Mouse (Mus musculus) bone marrow, adult 2 months (tissue): ENCODE results near the gene Ndufa4l2. TPM values are rescaled to one million over a fixed set of nuclear protein-coding genes. Genes with fewer than 3 reads are reported as not detected.

Experiments used
- H3K27ac ChIP-seq: fragments of 200-500 bp; 2 replicates; pipeline ENCODE4 v1.5.1; 2012; ENCODE audit warnings: low read depth, mild to moderate bottlenecking, control low read depth, inconsistent platforms, low read length; ENCODE audit not compliant: control insufficient read depth, poor library complexity, insufficient read depth
- H3K4me1 ChIP-seq: fragments of 200-500 bp; 2 replicates; pipeline ENCODE4 v1.6.1; 2011; ENCODE audit warnings: low read length; ENCODE audit not compliant: control insufficient read depth, insufficient read depth
- H3K4me3 ChIP-seq: fragments of 200-500 bp; replicated peaks from 2 replicates; pipeline ENCODE3; 2011; ENCODE audit warnings: mild to moderate bottlenecking, low read depth, low read length, control low read depth; ENCODE audit not compliant: control insufficient read depth
- CTCF ChIP-seq: fragments of 200-500 bp; IDR thresholded peaks from 2 replicates; pipeline ENCODE4 v1.5.1; 2011; ENCODE audit warnings: low read length, control low read depth; ENCODE audit not compliant: control insufficient read depth, insufficient read depth
- POLR2A ChIP-seq: fragments of 200-500 bp; IDR thresholded peaks from 2 replicates; pipeline ENCODE4 v1.6.1; 2011; ENCODE audit warnings: low read depth, mild to moderate bottlenecking, control low read depth, low read length, borderline replicate concordance; ENCODE audit not compliant: control insufficient read depth
- WGBS: fragments of 180-500 bp; shearing (Covaris S2); methylation state at CpG from one replicate; pipeline ENCODE4 v1.1.7; 2018; 5-methylcytosine and 5-hydroxymethylcytosine counted together
- polyA plus RNA-seq: library from polyadenylated mRNA; stranded (reverse); fragments of >200 nt; gene quantifications from 2 replicates; pipeline ENCODE4 v1.2.4, GENCODE M21; 2011; ENCODE audit warnings: low replicate concordance; ENCODE audit not compliant: missing spikeins, insufficient read depth, insufficient read length

Ndufa4l2 gene
- polyA plus RNA-seq, 1 experiment: not detected

DNA sequence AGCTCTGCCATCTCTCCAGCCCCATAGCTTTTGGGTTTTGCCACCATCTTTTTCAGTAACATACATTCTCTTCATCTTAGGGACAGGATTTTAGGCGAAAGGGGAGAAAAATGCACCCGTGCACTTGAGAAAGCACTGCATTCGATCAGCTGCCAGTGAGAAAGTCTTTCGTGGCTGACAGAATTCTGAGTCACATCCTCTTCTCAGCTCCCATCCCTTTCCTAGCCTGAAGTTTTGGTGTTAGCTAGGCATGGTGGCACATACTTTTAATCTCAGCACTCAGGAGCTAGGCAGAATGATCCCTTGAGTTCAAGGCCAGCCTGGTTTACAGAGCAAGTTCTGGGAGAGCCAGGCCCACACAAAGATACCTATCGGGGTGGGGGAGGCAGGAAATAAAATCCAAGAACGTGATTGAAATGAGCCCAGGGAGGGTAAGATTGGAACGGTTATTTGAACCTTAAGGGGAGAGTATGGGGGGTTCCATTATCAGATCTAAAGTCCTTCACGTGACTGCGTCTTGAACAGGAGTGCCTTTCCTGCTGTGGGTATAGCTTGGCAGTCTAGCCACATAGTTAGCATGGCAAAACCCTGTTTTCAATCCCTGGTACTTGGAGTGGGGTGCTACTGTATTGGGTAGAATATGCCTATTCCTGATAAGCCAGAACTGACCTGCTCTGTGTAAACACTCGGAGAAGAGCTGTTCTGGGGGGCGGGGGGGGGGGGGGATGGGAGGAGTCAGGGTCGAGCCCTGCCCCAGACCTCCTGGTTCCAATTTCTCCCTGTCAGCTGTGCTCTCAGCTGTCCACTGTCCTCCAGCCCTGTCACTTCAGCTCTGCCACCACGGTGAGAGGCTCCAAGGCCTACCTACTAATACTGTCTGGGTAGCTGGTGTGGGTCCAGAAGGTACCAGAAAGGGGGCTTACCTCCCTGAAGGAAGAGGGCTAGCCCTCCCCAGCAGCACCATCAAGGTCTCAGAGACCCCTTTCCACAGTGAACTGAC, 13.6 kb upstream of the Ndufa4l2 start, which contains the start of gene Stac3:
Gene Stac3 (plus strand): TSS at position 793 of the 1,000 bp plus-strand sequence.
- H3K27ac ChIP-seq: no peak within 1 kb of the TSS
- no peak within 1 kb of the TSS for H3K4me3 ChIP-seq
- no peaks in the 10 kb centered on the region for H3K4me1 ChIP-seq
- TF ChIP-seq POLR2A: no peak
- TF ChIP-seq CTCF: no peak
- WGBS: 76% methylated on average over 13 of the region's 13 CpGs

DNA sequence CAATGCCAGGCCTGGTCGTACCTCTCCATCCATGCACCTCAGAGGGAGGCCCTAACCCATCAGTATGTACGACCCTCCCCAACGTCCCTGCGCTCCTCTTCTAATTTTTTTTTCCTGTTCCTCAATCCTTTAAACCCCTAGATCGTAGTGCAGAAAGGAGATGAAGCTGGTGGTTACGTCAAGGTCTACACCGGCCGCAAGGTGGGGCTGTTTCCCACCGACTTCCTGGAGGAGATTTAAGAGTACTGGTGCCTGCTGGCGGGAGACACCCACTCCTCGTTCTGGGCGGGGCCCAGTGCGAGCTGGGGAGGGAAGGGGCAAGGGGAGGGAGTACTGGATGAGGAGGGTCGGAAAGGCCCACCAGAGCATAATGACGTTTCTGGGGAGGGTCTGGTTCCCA, 6.5 kb upstream of the Ndufa4l2 start:
- 3% methylated on average over 15 of the region's 15 CpGs for WGBS
- Histone ChIP-seq H3K4me3 (no peak overlapping the region), H3K4me1 (peaks cover 1% of the 10 kb centered on the region; the same call in 1 of the 2 replicates), H3K27ac (no peak overlapping the region)
- TF ChIP-seq POLR2A (no peak), CTCF (peak; percentile 78)

DNA sequence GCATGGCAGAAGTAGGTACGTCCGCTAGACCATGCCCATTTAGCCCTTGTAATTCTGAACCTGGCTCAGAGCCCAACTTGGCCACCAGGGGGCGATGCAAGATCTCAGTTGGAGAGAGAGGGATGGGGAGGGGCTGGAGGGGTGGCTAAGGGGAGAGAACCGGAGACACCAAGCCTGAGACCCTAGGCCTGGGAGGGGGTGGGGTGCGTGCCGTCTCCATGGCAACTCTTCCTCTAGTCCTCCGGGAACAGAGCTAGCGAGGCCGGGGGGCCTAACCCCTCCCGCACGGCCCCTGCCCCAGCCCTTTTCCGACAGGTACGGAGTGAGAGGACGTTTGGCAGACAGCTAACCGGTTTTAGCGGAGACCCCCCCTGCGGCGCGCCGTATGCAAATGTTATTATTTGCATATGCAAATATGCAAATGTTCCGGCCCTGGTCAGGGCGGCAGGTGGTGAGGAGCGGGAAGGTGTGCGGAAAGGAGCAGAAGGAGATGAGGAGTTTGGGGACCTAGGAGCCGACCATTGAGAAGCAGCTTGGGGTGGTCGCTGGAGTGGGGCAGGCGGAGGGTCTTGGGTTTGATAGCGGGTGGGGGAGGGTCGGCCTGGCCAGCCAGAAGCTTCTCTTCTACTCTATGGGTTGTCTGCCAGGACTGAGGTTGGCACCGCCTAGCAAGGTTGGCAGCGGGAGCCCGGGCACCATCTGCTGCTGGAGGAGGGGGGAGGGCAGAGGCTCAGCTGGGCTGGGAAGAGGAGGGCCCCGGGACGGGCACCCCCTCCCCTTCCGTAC, 5.5 kb upstream of the Ndufa4l2 start:
- Histone ChIP-seq H3K4me1 (peaks cover 1% of the 10 kb centered on the region; the same call in 1 of the 2 replicates), H3K4me3 (no peak overlapping the region), H3K27ac (no peak overlapping the region)
- TF ChIP-seq CTCF: peak; percentile 89
- TF ChIP-seq POLR2A: no peak
- WGBS: 3% methylated on average over 35 of the region's 35 CpGs

DNA sequence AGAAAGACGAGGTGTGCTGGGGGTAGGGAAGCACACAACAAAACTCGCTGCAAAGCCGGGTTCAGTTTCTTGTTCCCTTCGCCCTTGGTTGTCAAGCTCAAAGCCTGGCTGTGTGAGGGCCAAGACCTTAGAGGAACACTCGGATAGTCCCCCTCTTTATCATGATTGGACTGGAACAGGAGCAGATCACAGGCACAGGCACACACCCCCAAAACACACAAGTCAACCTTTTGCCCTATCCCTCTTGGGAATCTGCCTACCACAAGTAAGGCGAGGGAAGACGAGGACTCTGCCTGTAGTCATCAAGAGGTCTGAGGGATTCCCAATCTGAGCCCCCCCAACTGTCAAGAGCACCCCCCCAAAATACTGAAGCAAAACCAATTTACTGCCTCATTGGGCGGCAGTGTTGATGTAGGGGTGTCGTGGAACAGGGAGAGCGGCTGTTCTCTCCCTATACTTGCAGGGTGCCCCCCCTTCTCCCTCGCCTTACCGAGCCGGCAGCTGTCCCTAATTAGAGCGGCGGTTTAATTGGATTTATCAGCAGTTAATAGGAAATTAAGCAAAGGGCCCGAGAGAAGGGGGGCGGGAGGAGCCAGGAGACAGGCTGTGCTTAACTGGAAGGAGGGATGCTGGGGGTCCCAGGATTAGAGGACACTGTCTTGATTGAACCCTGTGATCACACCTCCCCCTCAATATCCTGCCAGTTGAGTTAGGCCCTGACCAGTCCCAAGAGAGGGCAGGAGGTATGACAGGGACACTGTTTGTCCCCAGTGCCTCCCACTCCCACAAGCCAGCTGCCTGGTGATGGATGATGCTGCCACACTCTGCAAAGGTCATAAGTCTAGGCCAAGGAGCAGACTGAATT, 4.7 kb upstream of the Ndufa4l2 start:
- WGBS: 40% methylated on average over 17 of the region's 17 CpGs
- no peak overlapping the region for H3K4me3 ChIP-seq
- no peak overlapping the region for H3K27ac ChIP-seq
- no peak for TF ChIP-seq CTCF
- no peak for TF ChIP-seq POLR2A
- H3K4me1 ChIP-seq: peaks cover 1% of the 10 kb centered on the region; the same call in 1 of the 2 replicates

DNA sequence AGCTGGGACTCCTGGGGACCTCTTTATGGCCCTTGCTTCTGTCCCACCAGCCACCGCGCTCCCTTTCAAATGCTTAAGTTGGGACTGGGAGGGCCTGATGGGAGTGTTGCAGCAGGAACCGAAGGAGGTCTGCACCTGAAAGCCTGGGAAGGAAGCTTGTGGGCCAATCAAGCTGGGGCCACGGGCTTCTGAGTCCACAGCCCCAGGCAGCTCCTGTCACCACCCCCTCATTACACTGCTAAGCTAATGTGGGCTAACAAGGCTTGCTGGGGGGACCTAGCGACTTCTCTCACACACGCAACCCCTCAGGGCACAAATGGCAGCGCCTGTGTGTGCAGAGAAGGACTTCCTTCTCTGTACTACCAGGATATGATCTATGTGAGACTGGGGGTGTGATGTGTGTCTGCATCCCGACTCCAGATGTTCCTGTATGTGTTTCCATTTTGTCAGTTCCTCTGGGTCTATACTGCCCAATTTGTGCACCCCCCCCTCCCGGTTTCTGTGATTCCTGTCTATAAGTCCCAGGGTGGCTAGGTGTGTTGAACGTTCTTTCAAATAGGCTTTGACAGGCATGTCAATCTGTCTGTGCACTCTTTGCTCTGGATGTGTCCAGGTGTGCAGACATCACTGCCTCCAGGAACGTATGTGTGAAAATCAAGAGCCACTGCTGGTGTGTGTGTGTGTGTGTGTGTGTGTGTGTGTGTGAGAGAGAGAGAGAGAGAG, 3.7 kb upstream of the Ndufa4l2 start:
- peaks cover 1% of the 10 kb centered on the region; the same call in 1 of the 2 replicates for H3K4me1 ChIP-seq
- H3K4me3 ChIP-seq: no peak overlapping the region
- TF ChIP-seq CTCF (no peak), POLR2A (no peak)
- WGBS: 16% methylated on average over 11 of the region's 11 CpGs
- H3K27ac ChIP-seq: no peak overlapping the region

DNA sequence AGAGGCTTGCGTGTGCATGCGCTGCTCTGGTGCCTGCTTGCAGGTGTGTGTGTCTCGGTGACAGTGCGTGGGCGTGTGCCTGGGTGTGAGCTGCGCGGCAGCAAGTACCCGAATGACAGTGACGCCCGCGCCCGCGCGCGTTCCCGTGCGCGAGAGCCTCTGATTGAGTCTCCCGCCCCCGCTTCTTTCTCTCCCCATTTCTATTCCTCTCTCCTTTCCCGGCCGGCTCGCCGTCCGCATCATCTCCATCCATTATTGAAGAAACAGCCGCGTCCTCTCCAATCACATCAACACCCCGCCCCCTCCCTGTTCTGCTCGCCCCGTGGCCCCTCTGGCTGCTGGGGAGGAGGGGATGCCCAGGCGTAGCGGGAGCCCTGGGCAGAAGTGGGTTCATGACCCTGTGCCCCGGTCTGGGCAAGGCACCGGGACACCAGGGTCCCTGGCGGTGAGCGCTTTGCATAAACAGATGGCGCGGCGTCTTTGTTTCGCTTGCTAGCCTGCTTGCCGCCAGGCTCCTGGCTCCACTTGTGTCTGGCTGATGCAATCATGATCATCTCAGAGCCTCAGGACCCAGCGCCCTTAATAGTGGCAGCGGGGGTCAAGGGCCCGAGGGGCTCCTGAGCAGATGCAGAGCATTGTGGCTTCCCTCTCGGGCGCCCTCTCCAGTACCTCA, 3.0 kb upstream of the Ndufa4l2 start:
- no peak overlapping the region for H3K4me3 ChIP-seq
- H3K27ac ChIP-seq: no peak overlapping the region
- TF ChIP-seq POLR2A: no peak
- TF ChIP-seq CTCF: no peak
- WGBS: under 1% methylated on average over 46 of the region's 46 CpGs
- peaks cover 1% of the 10 kb centered on the region; the same call in 1 of the 2 replicates for H3K4me1 ChIP-seq
